Mouse (Mus musculus): ENCODE data around the gene Sun1. TPM values are rescaled to one million over a fixed set of nuclear protein-coding genes. Genes with fewer than 3 reads are reported as not detected.

Gene Sun1
- total and polyA plus RNA-seq, 3 experiments: 71.3 to 79.0 TPM; not detected in 1

DNA sequence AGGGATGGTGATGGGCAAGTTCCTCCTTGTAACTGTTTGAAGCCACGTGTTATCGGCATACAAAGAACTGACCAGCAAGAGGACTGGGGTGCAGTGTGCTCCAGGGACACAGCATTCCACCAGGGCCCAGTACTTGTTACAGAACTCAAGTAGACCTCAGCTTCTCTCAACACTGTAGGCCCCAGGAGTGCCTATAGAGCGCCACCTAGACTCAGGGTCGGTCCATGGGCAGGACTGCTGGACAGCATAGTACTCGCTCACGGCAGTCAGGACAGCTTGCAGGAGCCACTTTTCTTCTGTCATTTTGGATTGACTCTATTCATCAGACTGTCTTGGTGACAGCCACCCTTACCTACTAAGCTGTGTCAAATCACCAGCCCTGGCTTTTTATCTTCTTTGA, 54.5 kb downstream of the Sun1 start:
- peaks cover 6 to 8% of the 10 kb centered on the region in 2 experiments for H3K36me3 ChIP-seq (ENCODE audit: control insufficient read depth in 1 of 2, insufficient read depth in 2 of 2, low read length in 2 of 2)
- TF ChIP-seq CTCF (IDR thresholded peaks at IDR 0.05 in 2 of 3, conservative IDR thresholded peaks at IDR 0.05 in 1 of 3; ENCODE audit: control insufficient read depth in 1 of 3, insufficient read depth in 1 of 3, low read depth in 2 of 3, low read length in 3 of 3, poor library complexity in 1 of 3, severe bottlenecking in 1 of 3) (0 out of 6 replicates have a peak, but pooled peaks of 1 of the 3 experiments have one; percentile 15), MAFK (IDR thresholded peaks at IDR 0.05; ENCODE audit: borderline replicate concordance, low read depth, low read length) (no peak), MYB (IDR thresholded peaks at IDR 0.05; ENCODE audit: low read depth, low read length) (no peak), TCF12 (IDR thresholded peaks at IDR 0.05; ENCODE audit: low read depth, low read length) (no peak), SMC3 (IDR thresholded peaks at IDR 0.05; ENCODE audit: low read depth, low read length) (no peak)
- H3K79me2 ChIP-seq (ENCODE audit: control insufficient read depth, insufficient read depth, low read length, poor library complexity): peaks cover 47% of the 10 kb centered on the region
- H3K4me1 ChIP-seq (ENCODE audit: control insufficient read depth in 1 of 2, insufficient read depth in 2 of 2, low read length in 2 of 2): peaks cover 0 to 18% of the 10 kb centered on the region in 2 experiments; a peak in 3 of 4 replicates
- H3K9me3 ChIP-seq (replicated peaks; ENCODE audit: insufficient read depth, low read length): no peaks in the 10 kb centered on the region
- no peak overlapping the region for H3K27ac ChIP-seq (ENCODE audit: control insufficient read depth, low read depth, low read length)
- no peak overlapping the region for H3K9ac ChIP-seq (ENCODE audit: control insufficient read depth, low read depth, low read length, poor library complexity, severe bottlenecking)
- no peak for DNase-seq (ENCODE audit: low read depth, low spot score)
- no peaks in the 10 kb centered on the region for H3K27me3 ChIP-seq (ENCODE audit: control insufficient read depth in 1 of 2, insufficient read depth in 2 of 2, low read length in 2 of 2)
- no peak overlapping the region for H3K4me3 ChIP-seq (ENCODE audit: control insufficient read depth in 1 of 2, insufficient read depth in 1 of 2, low read depth in 2 of 2, low read length in 2 of 2)

GRCm38 (mm10) chr5:139255777-139256176, 55.3 kb downstream of the Sun1 start:
- Histone ChIP-seq H3K4me3 (ENCODE audit: control insufficient read depth in 1 of 2, insufficient read depth in 1 of 2, low read depth in 2 of 2, low read length in 2 of 2) (no peak overlapping the region), H3K79me2 (ENCODE audit: control insufficient read depth, insufficient read depth, low read length, poor library complexity) (peaks cover 47% of the 10 kb centered on the region), H3K9me3 (replicated peaks; ENCODE audit: insufficient read depth, low read length) (no peaks in the 10 kb centered on the region), H3K27me3 (ENCODE audit: control insufficient read depth in 1 of 2, insufficient read depth in 2 of 2, low read length in 2 of 2) (no peaks in the 10 kb centered on the region), H3K9ac (ENCODE audit: control insufficient read depth, low read depth, low read length, poor library complexity, severe bottlenecking) (no peak overlapping the region), H3K27ac (ENCODE audit: control insufficient read depth, low read depth, low read length) (no peak overlapping the region), H3K4me1 (ENCODE audit: control insufficient read depth in 1 of 2, insufficient read depth in 2 of 2, low read length in 2 of 2) (peaks cover 0 to 21% of the 10 kb centered on the region in 2 experiments; a peak in 3 of 4 replicates), H3K36me3 (ENCODE audit: control insufficient read depth in 1 of 2, insufficient read depth in 2 of 2, low read length in 2 of 2) (peaks cover 8 to 10% of the 10 kb centered on the region in 2 experiments)
- TF ChIP-seq MEF2A (IDR thresholded peaks at IDR 0.05; ENCODE audit: extremely low read depth, insufficient replicate concordance, low read depth, low read length, poor library complexity, severe bottlenecking): no peak
- no peak for TF ChIP-seq CHD1 (IDR thresholded peaks at IDR 0.05; ENCODE audit: low read depth, low read length)
- TF ChIP-seq MAX (IDR thresholded peaks at IDR 0.05; ENCODE audit: low read length): no peak
- no peak for TF ChIP-seq POLR2A (IDR thresholded peaks at IDR 0.05; ENCODE audit: control insufficient read depth in 1 of 2, insufficient read depth in 1 of 2, low read depth in 1 of 2, low read length in 2 of 2, poor library complexity in 1 of 2)
- no peak for TF ChIP-seq USF1 (IDR thresholded peaks at IDR 0.05; ENCODE audit: low read depth, low read length)
- TF ChIP-seq SMC3 (IDR thresholded peaks at IDR 0.05; ENCODE audit: low read depth, low read length): no peak
- TF ChIP-seq NRF1 (IDR thresholded peaks at IDR 0.05; ENCODE audit: insufficient read depth, low read depth, low read length, poor library complexity, severe bottlenecking): no peak
- no peak for TF ChIP-seq E2F4 (IDR thresholded peaks at IDR 0.05; ENCODE audit: borderline replicate concordance, low read depth, low read length)
- no peak for TF ChIP-seq KAT2A (conservative IDR thresholded peaks at IDR 0.05; ENCODE audit: low read depth, low read length)
- TF ChIP-seq ZC3H11A (IDR thresholded peaks at IDR 0.05; ENCODE audit: low read depth, low read length): no peak
- no peak for TF ChIP-seq CTCF (IDR thresholded peaks at IDR 0.05 in 2 of 3, conservative IDR thresholded peaks at IDR 0.05 in 1 of 3; ENCODE audit: control insufficient read depth in 1 of 3, insufficient read depth in 1 of 3, low read depth in 2 of 3, low read length in 3 of 3, poor library complexity in 1 of 3, severe bottlenecking in 1 of 3)
- no peak for TF ChIP-seq POLR2AphosphoS2 (IDR thresholded peaks at IDR 0.05; ENCODE audit: low read length)
- TF ChIP-seq MAZ (IDR thresholded peaks at IDR 0.05; ENCODE audit: low read depth, low read length): no peak
- no peak for TF ChIP-seq ZMIZ1 (IDR thresholded peaks at IDR 0.05; ENCODE audit: low read depth, low read length)
- no peak for TF ChIP-seq MYB (IDR thresholded peaks at IDR 0.05; ENCODE audit: low read depth, low read length)
- no peak for TF ChIP-seq TCF12 (IDR thresholded peaks at IDR 0.05; ENCODE audit: low read depth, low read length)
- no peak for TF ChIP-seq RAD21 (IDR thresholded peaks at IDR 0.05; ENCODE audit: low read depth, low read length)
- no peak for TF ChIP-seq NELFE (IDR thresholded peaks at IDR 0.05; ENCODE audit: low read depth, low read length)
- no peak for DNase-seq (ENCODE audit: low read depth, low spot score)

All from MEL (cell line).